18 mouse cellular contexts compared by ENCODE assay signal in the genomic region with DNA sequence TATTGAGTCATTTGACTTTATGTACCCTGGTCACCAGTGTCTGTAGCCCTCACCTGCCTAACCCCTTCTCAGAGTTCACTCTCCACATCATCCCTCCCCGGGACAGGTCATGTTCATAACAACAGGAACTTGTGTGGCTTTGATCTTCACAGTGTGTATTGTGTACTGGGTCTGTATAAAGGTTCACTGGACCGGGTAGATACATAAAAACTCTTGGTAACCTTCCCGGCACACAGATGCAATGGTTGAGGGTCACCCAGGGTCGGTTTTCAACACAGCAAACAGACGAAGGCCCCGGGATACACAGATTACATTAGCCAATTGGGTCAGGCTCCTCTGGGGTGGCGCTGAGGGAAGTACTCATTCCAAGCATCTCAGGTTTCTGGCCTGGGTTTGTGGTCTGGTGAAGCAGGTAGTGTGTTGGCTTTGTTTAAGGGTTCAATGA. TPM values are rescaled to one million over a fixed set of nuclear protein-coding genes. Genes with fewer than 3 reads are reported as not detected.
DNase-seq lines count a peak whose midpoint lies in the region; ATAC-seq and TF ChIP-seq lines count a peak whose summit lies in the region.
"Had no signal": no experiment of that assay in that cellular context is flagged by ENCODE, and none has a peak within 500 bp of the region (broad histone marks: within the 10 kb centered on the region; RNA-seq: fewer than 3 reads in every experiment).

No protein-coding gene starts in this region.

- no peaks in the 10 kb centered on the region for H3K9me3 ChIP-seq in embryonic facial prominence, embryonic 11.5 days (replicated peaks; ENCODE audit: control insufficient read depth, low read length)
- no peaks in the 10 kb centered on the region for H3K9me3 ChIP-seq in embryonic facial prominence, embryonic 10.5 days
- H3K9me3 ChIP-seq in liver, embryonic 14.5 days (ENCODE audit: control insufficient read depth, low read length), result no peaks in the 10 kb centered on the region
- H3K9me3 ChIP-seq: heart, embryonic 12.5 days; neural tube, embryonic 15.5 days had no signal

- WGBS in embryonic facial prominence, embryonic 11.5 days, result 41% methylated on average over 7 of the region's 7 CpGs
- WGBS in embryonic facial prominence, embryonic 10.5 days, result 57% methylated on average over 7 of the region's 7 CpGs
- 31% methylated on average over 7 of the region's 7 CpGs for WGBS in lung, adult 2 months
- 61% methylated on average over 7 of the region's 7 CpGs for WGBS in liver, embryonic 14.5 days (ENCODE audit: insufficient replicate concordance)

- no peaks in the 10 kb centered on the region for H3K4me1 ChIP-seq in embryonic facial prominence, embryonic 11.5 days (ENCODE audit: control insufficient read depth, insufficient read depth, low read length)
- H3K4me1 ChIP-seq in embryonic facial prominence, embryonic 10.5 days, result peaks cover 14% of the 10 kb centered on the region
- peaks cover 29% of the 10 kb centered on the region for H3K4me1 ChIP-seq in lung, adult 2 months (ENCODE audit: control insufficient read depth, insufficient read depth, low read length)
- H3K4me1 ChIP-seq in liver, embryonic 14.5 days (replicated peaks; ENCODE audit: control insufficient read depth in 2 of 2, insufficient read depth in 2 of 2, low read length in 1 of 2), result peaks cover 2 to 3% of the 10 kb centered on the region in 2 experiments; a peak in 3 of 4 replicates

- H3K9ac ChIP-seq in embryonic facial prominence, embryonic 11.5 days (replicated peaks; ENCODE audit: low read length), result no peak overlapping the region
- no peak overlapping the region for H3K9ac ChIP-seq in liver, embryonic 14.5 days (replicated peaks)
- H3K9ac ChIP-seq: heart, embryonic 12.5 days; neural tube, embryonic 15.5 days had no signal

- no peak overlapping the region for H3K4me3 ChIP-seq in embryonic facial prominence, embryonic 11.5 days (ENCODE audit: low read depth, low read length)
- no peak overlapping the region for H3K4me3 ChIP-seq in embryonic facial prominence, embryonic 10.5 days
- H3K4me3 ChIP-seq in lung, adult 2 months (replicated peaks; ENCODE audit: extremely low read depth, low read depth, low read length), result no peak overlapping the region
- H3K4me3 ChIP-seq in liver, embryonic 14.5 days (ENCODE audit: insufficient read depth in 1 of 2, low read depth in 2 of 2, low read length in 2 of 2), result no peak overlapping the region
- H3K4me3 ChIP-seq: heart, embryonic 12.5 days; neural tube, embryonic 15.5 days had no signal

- no peak overlapping the region for H3K27ac ChIP-seq in embryonic facial prominence, embryonic 11.5 days (replicated peaks; ENCODE audit: low read depth, low read length)
- H3K27ac ChIP-seq in embryonic facial prominence, embryonic 10.5 days (replicated peaks), result no peak overlapping the region
- no peak overlapping the region for H3K27ac ChIP-seq in liver, embryonic 14.5 days
- H3K27ac ChIP-seq: hindbrain, postnatal 0 days; kidney, postnatal 0 days; neural tube, embryonic 15.5 days had no signal

- H3K36me3 ChIP-seq in embryonic facial prominence, embryonic 11.5 days (replicated peaks; ENCODE audit: control insufficient read depth, insufficient read depth, low read depth, low read length), result no peaks in the 10 kb centered on the region
- H3K36me3 ChIP-seq in embryonic facial prominence, embryonic 10.5 days (replicated peaks), result peaks cover 37% of the 10 kb centered on the region
- H3K36me3 ChIP-seq in liver, embryonic 14.5 days (replicated peaks; ENCODE audit: control insufficient read depth, insufficient read depth, low read depth), result no peaks in the 10 kb centered on the region

- peak; percentile 33 for DNase-seq in embryonic facial prominence, embryonic 11.5 days (ENCODE audit: low spot score)
- no peak for DNase-seq in embryonic facial prominence, embryonic 10.5 days (ENCODE audit: low spot score)
- peak; percentile 75 to 84 for DNase-seq in lung, adult 18-20 months
- DNase-seq in lung, adult 2 months, result no peak
- no peak for DNase-seq in liver, embryonic 14.5 days (ENCODE audit: low read depth in 3 of 3, low spot score in 3 of 3)
- DNase-seq in cerebellum, postnatal 10 days, result no peak
- DNase-seq: cerebellum, adult 2 months; embryo, embryonic 11 days; gastrocnemius, postnatal 36 days; heart, postnatal 36 days; thymus, postnatal 25 days had no signal

- no peak for TF ChIP-seq POLR2A in lung, adult 2 months (IDR thresholded peaks at IDR 0.05; ENCODE audit: borderline replicate concordance, extremely low read depth, low read depth, low read length)

- no peak for TF ChIP-seq CTCF in lung, adult 2 months (IDR thresholded peaks at IDR 0.05; ENCODE audit: insufficient read depth, low read length)
- TF ChIP-seq CTCF in liver, embryonic 14.5 days (IDR thresholded peaks at IDR 0.05; ENCODE audit: low read depth), result no peak

- no peak overlapping the region for H3K4me2 ChIP-seq in embryonic facial prominence, embryonic 11.5 days (ENCODE audit: low read depth, low read length)
- no peak overlapping the region for H3K4me2 ChIP-seq in liver, embryonic 14.5 days (ENCODE audit: low read depth)
- H3K4me2 ChIP-seq: heart, embryonic 12.5 days; midbrain, embryonic 11.5 days; neural tube, embryonic 15.5 days had no signal

- ATAC-seq in embryonic facial prominence, embryonic 11.5 days (replicated peaks; ENCODE audit: insufficient number of reproducible peaks, low FRiP score, low TSS enrichment, low read depth), result no peak
- peak; percentile 63; the same call in 1 of the 2 replicates for ATAC-seq in liver, embryonic 14.5 days (ENCODE audit: insufficient read depth)
- ATAC-seq in cerebellum, adult (ENCODE audit: insufficient number of reproducible peaks, low FRiP score, low TSS enrichment), result no peak
- no peak for ATAC-seq in inflammation-experienced regulatory T-cells, adult 6 months
- ATAC-seq: hindbrain, postnatal 0 days had no signal

- no peak for TF ChIP-seq EP300 in liver, embryonic 14.5 days (IDR thresholded peaks at IDR 0.05; ENCODE audit: low read depth)

- H3K27me3 ChIP-seq in embryonic facial prominence, embryonic 11.5 days (ENCODE audit: control insufficient read depth, insufficient read depth, low read length), result no peaks in the 10 kb centered on the region
- no peaks in the 10 kb centered on the region for H3K27me3 ChIP-seq in embryonic facial prominence, embryonic 10.5 days (replicated peaks; ENCODE audit: low read depth, poor library complexity, severe bottlenecking)
- no peaks in the 10 kb centered on the region for H3K27me3 ChIP-seq in liver, embryonic 14.5 days (ENCODE audit: control insufficient read depth, insufficient read depth, low read length)
- H3K27me3 ChIP-seq: heart, embryonic 12.5 days; neural tube, embryonic 15.5 days had no signal

RNA-seq across cellular contexts. Expression of a gene that starts 25.5 kb away (rescaled TPM):
- polyA plus RNA-seq in embryonic facial prominence, embryonic 11.5 days (2014; fragmentation: Nextera tagmentation; extraction: Ambion mirVana), result 62.7 and 63.5 TPM in 2 replicates
- 97.3 and 103 TPM in 2 replicates for polyA plus RNA-seq in embryonic facial prominence, embryonic 10.5 days (2016; fragmentation: Nextera tagmentation; extraction: Ambion mirVana)
- 487 and 521 TPM in 2 replicates for polyA plus RNA-seq in lung, adult 2 months (2012; rRNA removed)
- 21.7 and 27.7 TPM in 2 replicates for polyA plus RNA-seq in liver, embryonic 14.5 days (2012; rRNA removed)
- 18.1 and 21.4 TPM in 2 replicates for polyA plus RNA-seq in liver, embryonic 14.5 days (2014; fragmentation: Nextera tagmentation; extraction: Ambion mirVana)
- 10 to 100 TPM; 21.7 to 30.1 (median 25.1) TPM for polyA plus RNA-seq in inflammation-experienced regulatory T-cells, adult 6 months (2017; shearing (Covaris generic))

RNA-seq across cellular contexts. Expression of a gene that starts 48.9 kb away (rescaled TPM):
- 47.1 and 57.3 TPM in 2 replicates for polyA plus RNA-seq in embryonic facial prominence, embryonic 11.5 days (2014; fragmentation: Nextera tagmentation; extraction: Ambion mirVana)
- 54.7 and 59.3 TPM in 2 replicates for polyA plus RNA-seq in embryonic facial prominence, embryonic 10.5 days (2016; fragmentation: Nextera tagmentation; extraction: Ambion mirVana)
- 24.6 and 31.0 TPM in 2 replicates for polyA plus RNA-seq in lung, adult 2 months (2012; rRNA removed)
- 5.4 and 5.7 TPM in 2 replicates for polyA plus RNA-seq in liver, embryonic 14.5 days (2012; rRNA removed)
- 15.2 and 16.0 TPM in 2 replicates for polyA plus RNA-seq in liver, embryonic 14.5 days (2014; fragmentation: Nextera tagmentation; extraction: Ambion mirVana)
- 10 to 100 TPM; 31.4 to 58.5 (median 39.4) TPM for polyA plus RNA-seq in inflammation-experienced regulatory T-cells, adult 6 months (2017; shearing (Covaris generic))

Comparison
In these comparisons a context has a peak if more than half of its experiments do, and no peak if none do; other contexts are left out.
1. DNase-seq: peak in embryonic facial prominence, embryonic 11.5 days (single experiment) and lung, adult 18-20 months (2 of 2); none in embryonic facial prominence, embryonic 10.5 days (single experiment), lung, adult 2 months (single experiment), liver, embryonic 14.5 days (0 of 3) and cerebellum, postnatal 10 days (0 of 2).